Mouse (Mus musculus) ZHBTc4 (cell line): ENCODE data around the gene Amz1.
A peak's percentile ranks its signal among the peaks of the same experiment; 100 is the strongest.

Experiments
- DNase-seq: peaks from one replicate; pipeline ENCODE4 v3.0.0-alpha.2; 2011; ENCODE audit warnings: low read depth, low spot score

Amz1 gene

GRCm38 (mm10) chr5:140723822-140724221 lies at the start of gene Amz1:
Amz1 (plus strand) TSS chr5:140724127.
- DNase-seq = no peak

DNA sequence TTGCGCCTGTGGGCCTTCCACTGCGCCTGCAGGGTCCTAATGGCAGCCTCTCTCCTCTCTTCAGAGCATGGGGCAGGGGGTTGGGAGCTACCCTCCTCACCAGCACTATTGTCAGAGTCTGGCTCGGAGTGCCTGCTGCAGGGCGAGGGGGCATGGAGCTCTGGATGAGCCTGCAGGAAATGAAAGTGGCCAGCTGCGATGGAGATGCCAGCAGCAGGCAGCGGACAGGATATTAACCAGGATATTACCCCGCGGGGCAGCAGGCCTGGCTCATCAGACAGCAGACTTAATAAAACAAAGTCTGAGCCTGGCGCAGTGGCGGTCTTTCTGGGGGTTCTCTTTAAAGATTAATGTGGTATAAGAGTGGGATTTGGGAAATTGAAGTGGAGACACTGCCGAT lies 48.8 kb upstream of the Amz1 start:
- DNase-seq = no peak

- no peak for DNase-seq
Observed at GRCm38 (mm10) chr5:140675640-140676039, 48.3 kb upstream of the Amz1 start.

DNA sequence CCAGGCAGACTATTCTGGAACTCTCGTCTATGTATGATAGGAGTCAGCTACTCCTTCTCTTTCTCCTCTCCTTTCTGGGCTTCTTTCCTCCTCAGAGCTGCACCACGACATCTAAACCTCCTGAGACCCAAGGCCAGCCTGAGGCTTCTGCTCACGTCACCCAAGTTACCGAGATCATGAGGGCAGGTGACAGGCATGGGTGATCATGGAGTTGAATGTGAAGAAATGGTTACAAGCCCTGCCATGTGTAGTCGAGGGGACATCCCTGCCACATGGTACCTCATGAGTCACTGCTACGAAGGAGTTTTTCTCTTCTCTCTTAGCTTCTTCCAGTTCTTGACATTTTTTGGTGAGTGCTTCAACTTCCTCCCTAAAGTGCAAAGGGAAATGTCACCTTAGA lies 46.8 kb upstream of the Amz1 start:
- DNase-seq = no peak

- no peak for DNase-seq
Observed at GRCm38 (mm10) chr5:140680051-140680450, 43.9 kb upstream of the Amz1 start.

- DNase-seq = no peak
Observed at GRCm38 (mm10) chr5:140680950-140681349, 43.0 kb upstream of the Amz1 start.

DNA sequence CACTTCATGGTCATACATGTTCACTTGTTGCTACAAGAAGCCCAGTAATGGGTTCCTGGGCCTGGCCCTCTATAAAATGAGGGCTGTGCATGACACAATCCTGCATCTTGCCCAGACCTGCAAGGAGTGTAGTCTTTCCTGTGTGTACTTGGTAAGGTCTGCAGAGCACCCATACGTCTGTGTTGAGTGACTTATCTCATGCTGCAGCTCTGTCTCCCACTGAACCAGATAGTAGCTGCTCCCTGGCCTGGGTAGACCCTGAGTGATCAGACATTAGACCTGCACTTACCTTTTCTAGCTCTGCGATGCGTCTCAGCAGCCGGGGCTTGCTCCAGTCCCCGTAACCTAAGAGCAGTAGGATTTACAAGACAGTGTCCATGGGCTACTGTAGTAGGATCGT lies 41.8 kb upstream of the Amz1 start:
- no peak for DNase-seq

DNA sequence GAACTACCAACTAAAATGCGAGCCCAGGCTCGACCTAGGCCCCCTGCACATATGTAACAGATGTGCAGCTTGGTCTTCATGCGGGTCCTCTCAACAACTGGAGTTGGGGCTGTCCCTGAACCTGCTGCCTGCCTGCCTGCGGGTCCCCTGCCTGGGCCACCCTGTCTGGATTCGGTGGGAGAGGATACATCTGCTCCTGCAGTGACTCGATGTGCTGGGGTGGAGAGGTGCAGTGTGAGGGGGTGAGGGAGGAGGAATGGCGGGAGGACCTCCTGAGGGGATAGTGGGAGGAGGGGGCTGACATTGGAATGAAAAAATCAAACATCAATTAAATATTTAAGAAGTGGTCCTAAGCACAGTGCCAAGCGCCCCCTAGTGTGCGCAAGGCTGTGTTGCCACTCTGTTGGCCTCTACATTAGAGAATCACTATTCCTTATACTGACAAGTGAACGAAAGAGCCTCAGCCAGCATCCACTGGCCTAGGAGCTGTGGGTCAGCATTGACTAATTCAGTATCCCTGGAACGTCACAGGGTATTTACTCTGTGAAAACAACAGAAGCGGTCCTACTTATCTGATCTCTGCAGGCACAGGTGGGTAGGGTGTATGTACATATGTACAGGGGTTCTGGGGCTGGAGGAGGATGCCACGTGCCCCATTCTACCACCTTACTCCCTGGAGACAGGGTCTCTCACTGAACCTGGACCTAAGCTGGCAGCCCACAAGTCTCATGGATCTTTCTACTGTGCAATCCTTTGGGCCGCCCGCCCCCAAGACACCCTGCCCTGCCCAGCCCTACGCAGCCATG lies 39.4 kb upstream of the Amz1 start:
- DNase-seq = peak; percentile 52

- no peak for DNase-seq
Observed at GRCm38 (mm10) chr5:140688434-140688833, 35.5 kb upstream of the Amz1 start.

GRCm38 (mm10) chr5:140695987-140696386 lies 27.9 kb upstream of the Amz1 start:
- no peak for DNase-seq

DNA sequence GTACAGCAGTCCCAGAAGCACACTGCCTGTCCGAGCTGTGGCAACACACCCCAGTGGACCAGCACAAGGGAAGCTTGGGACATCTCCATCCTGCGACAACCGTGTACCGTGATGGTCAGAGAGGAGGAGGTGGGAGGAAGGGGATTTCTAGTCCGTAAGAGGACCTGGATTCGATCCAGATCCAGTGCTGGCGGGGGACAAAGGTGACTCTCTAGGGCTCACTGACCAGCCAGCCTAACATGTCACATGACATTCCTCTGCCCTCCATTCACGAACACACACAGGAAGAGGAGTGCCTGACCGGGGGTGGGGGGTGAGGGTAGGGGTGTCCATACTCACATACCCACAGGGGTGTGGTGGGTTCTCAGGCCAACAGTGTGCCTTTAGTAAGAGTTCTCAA lies 24.2 kb upstream of the Amz1 start:
- DNase-seq = no peak

- peak; percentile 65 for DNase-seq
Observed at GRCm38 (mm10) chr5:140701661-140702060, 22.3 kb upstream of the Amz1 start.

DNA sequence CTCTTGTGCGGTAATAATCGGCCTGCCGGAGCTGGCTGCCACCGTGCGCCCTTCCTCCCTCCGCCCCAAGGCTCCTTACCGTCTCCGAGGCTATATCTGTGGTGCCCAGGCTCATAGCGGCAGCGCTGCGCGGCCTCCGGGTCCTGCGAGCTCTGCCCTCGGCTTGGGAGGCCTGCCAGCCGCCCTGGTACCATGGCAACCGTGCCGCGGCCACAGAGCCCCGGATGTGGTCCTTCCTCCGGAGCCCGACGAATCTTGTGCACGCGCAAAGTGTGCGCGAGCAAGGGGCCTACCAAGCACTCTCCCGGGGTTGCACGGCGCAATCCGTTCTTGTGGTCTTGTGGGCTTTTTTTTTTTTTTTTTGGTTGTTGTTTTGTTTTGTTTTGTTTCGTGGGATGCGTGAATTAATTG lies 21.8 kb upstream of the Amz1 start, which contains the start of gene Iqce:
Iqce (minus strand) TSS at position 276 of the 411 bp plus-strand sequence.
- peak; percentile 97 for DNase-seq

GRCm38 (mm10) chr5:140702618-140703175 lies 21.2 kb upstream of the Amz1 start:
- peak; percentile 29 for DNase-seq

- DNase-seq = no peak
Observed at GRCm38 (mm10) chr5:140703480-140704377, 20.2 kb upstream of the Amz1 start.

DNA sequence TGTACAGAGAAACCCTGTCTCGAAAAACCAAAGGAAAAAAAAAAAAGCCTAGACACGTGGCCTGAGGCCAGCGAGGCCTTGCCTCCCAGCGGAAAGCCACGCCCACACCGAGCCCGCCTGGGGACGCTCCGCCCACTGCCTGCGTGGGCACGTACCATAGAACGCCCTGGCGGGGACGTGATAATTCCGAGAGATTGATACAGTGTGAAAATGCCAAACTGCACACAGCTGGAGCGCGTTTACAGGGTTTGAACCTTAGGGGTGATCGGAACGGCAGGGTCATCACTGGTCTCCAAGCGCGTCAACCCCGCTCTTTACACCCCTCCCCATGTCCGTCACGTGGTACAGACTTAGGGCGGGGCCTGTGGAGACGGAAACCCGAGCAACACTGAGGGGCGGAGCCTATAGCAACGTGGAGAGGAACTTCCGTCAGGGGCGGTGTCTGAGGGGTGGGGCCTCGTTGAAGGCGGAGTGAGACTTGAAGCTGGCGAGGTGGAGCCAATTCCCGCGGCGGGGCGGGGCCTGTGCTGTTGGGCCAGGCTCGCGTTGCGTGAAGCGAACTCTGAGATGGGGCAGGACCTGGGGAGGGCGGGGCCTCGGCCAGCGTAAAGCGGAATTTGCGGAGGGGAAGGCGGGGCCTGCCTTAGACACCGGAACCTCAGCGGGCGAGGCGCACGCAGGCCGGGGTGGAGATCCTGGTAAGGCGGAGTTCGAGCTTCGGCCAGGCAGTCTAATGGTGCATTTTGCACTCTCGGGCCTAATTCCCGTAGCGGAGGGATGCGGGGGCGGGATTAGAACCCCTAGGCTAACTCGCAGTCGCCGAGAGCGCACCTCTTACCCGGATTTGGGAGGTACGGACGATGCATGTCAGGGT lies 19.3 kb upstream of the Amz1 start, which contains the start of gene Brat1:
Brat1 (plus strand) TSS at position 634 of the 874 bp plus-strand sequence.
- peak; percentile 100 for DNase-seq

- DNase-seq = no peak
Observed at GRCm38 (mm10) chr5:140705501-140706171, 18.3 kb upstream of the Amz1 start.

DNA sequence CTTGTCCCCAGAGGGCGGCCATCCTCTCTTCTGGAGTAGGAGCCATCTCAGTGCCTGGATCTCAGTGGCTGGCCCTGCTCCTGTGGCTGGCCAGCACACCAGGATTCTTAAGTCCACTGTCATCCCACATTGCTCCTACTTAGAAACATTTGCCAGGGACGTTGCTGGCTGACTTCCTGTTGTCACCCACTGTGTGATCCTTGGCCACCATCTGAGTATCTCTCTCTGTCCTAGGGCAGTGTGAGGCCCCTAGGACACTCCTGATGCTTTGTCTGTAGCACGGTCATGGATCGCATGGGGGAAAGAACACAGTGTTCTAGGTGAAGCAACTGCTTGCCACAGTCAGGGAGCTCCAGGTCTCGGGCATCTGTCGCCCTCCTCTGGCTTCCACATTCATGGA lies 13.6 kb upstream of the Amz1 start:
- DNase-seq = no peak

DNA sequence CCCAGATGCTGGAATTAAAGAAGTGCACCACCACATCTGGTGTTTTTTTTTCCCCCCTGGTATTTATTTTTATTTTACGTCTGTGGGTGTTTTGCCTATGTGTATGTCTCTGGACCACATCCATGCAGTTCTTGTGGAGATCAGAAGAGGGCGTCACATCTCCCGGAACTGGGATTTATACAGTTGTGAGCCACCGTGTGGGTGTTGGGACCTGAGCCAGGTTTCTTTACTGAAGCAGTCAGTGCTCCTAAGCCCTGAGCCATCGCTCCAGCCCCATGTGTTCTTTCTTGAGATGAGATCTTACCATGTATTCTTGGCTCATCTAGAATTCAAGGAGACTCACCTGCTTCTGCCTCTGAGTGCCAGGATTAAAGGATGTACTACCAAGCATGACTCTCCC lies 12.9 kb upstream of the Amz1 start:
- peak; percentile 27 for DNase-seq

GRCm38 (mm10) chr5:140720773-140721172 lies 3.2 kb upstream of the Amz1 start:
- DNase-seq = no peak

DNA sequence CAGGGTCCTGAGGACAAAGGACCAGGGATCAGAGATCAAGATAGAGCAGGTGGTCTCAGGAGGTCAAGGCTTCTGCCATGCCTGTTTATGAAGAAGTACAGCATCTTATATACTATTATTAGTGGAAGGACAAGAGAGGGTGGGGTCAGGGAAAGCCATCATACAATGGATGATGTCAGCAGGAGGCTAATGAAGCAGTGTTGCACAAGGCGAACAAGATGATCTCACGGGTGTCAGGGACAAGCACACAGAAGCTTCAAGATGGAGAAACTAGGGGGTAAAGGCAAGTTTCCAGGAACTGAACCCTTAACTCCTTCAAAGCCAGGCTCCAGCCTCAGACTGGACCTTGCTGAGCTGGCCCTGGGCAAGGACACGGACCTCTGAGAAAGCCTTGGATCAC lies 1.8 kb upstream of the Amz1 start:
- no peak for DNase-seq
